Mouse (Mus musculus): ENCODE measurements around the gene Tspan9. TPM values are rescaled to one million over a fixed set of nuclear protein-coding genes. Genes with fewer than 3 reads are reported as not detected.

Tspan9 gene
- polyA plus RNA-seq, 1 experiment from 2014 or later: 127 TPM

GRCm38 (mm10) chr6:127920652-127921051, 222.7 kb downstream of the Tspan9 start:
- Histone ChIP-seq H3K27me3 (replicated peaks) (peaks cover 20% of the 10 kb centered on the region), H3K4me3 (no peak overlapping the region), H3K4me1 (no peaks in the 10 kb centered on the region), H3K36me3 (no peaks in the 10 kb centered on the region), H3K9ac (no peak overlapping the region), H3K4me2 (no peak overlapping the region), H3K9me3 (peaks cover 3% of the 10 kb centered on the region; the same call in 1 of the 2 replicates), H3K27ac (replicated peaks) (no peak overlapping the region)
- ATAC-seq (ENCODE audit: extremely low read depth, insufficient number of reproducible peaks, low FRiP score, low TSS enrichment): no peak
- 5% methylated on average over 8 of the region's 8 CpGs for WGBS

GRCm38 (mm10) chr6:127919491-127919890, 223.9 kb downstream of the Tspan9 start:
- no peak overlapping the region for H3K9ac ChIP-seq
- no peak for ATAC-seq (ENCODE audit: extremely low read depth, insufficient number of reproducible peaks, low FRiP score, low TSS enrichment)
- H3K27me3 ChIP-seq (replicated peaks): peaks cover 15% of the 10 kb centered on the region
- 70% methylated on average over 6 of the region's 6 CpGs for WGBS
- H3K4me2 ChIP-seq: no peak overlapping the region
- peaks cover 3% of the 10 kb centered on the region; the same call in 1 of the 2 replicates for H3K9me3 ChIP-seq
- no peak overlapping the region for H3K27ac ChIP-seq (replicated peaks)
- H3K4me1 ChIP-seq: no peaks in the 10 kb centered on the region
- no peak overlapping the region for H3K4me3 ChIP-seq
- H3K36me3 ChIP-seq: no peaks in the 10 kb centered on the region

- no peaks in the 10 kb centered on the region for H3K36me3 ChIP-seq
- H3K9me3 ChIP-seq: peaks cover 3% of the 10 kb centered on the region; the same call in 1 of the 2 replicates
- 68% methylated on average over 4 of the region's 4 CpGs for WGBS
- no peak overlapping the region for H3K27ac ChIP-seq (replicated peaks)
- no peak for ATAC-seq (ENCODE audit: extremely low read depth, insufficient number of reproducible peaks, low FRiP score, low TSS enrichment)
- no peak overlapping the region for H3K4me3 ChIP-seq
- H3K4me2 ChIP-seq: no peak overlapping the region
- no peak overlapping the region for H3K9ac ChIP-seq
- H3K4me1 ChIP-seq: no peaks in the 10 kb centered on the region
- peaks cover 11% of the 10 kb centered on the region for H3K27me3 ChIP-seq (replicated peaks)
These were observed 225.7 kb downstream of the Tspan9 start for GRCm38 (mm10) chr6:127917712-127918111.

- 72% methylated on average over 3 of the region's 3 CpGs for WGBS
- Histone ChIP-seq H3K4me1 (no peaks in the 10 kb centered on the region), H3K4me2 (no peak overlapping the region), H3K4me3 (no peak overlapping the region), H3K9ac (no peak overlapping the region), H3K36me3 (no peaks in the 10 kb centered on the region), H3K27ac (replicated peaks) (no peak overlapping the region), H3K27me3 (replicated peaks) (peaks cover 7% of the 10 kb centered on the region; the same call in 1 of the 2 replicates), H3K9me3 (peaks cover 3% of the 10 kb centered on the region; the same call in 1 of the 2 replicates)
- no peak for ATAC-seq (ENCODE audit: extremely low read depth, insufficient number of reproducible peaks, low FRiP score, low TSS enrichment)
These were observed 226.4 kb downstream of the Tspan9 start for GRCm38 (mm10) chr6:127916993-127917392.

GRCm38 (mm10) chr6:127912938-127913337, 230.5 kb downstream of the Tspan9 start:
- Histone ChIP-seq H3K9me3 (peaks cover 3% of the 10 kb centered on the region; the same call in 1 of the 2 replicates), H3K4me2 (no peak overlapping the region), H3K9ac (no peak overlapping the region), H3K27me3 (replicated peaks) (0 out of 2 replicates have a peak, but pooled peaks cover 2% of the 10 kb centered on the region), H3K27ac (replicated peaks) (no peak overlapping the region), H3K36me3 (no peaks in the 10 kb centered on the region), H3K4me3 (no peak overlapping the region), H3K4me1 (no peaks in the 10 kb centered on the region)
- WGBS: 88% methylated on average over 3 of the region's 3 CpGs
- peak; percentile 25; the same call in 1 of the 2 replicates for ATAC-seq (ENCODE audit: extremely low read depth, insufficient number of reproducible peaks, low FRiP score, low TSS enrichment)

GRCm38 (mm10) chr6:127911687-127912086, 231.7 kb downstream of the Tspan9 start:
- H3K36me3 ChIP-seq: no peaks in the 10 kb centered on the region
- no peaks in the 10 kb centered on the region for H3K4me1 ChIP-seq
- H3K4me3 ChIP-seq: no peak overlapping the region
- H3K9me3 ChIP-seq: peaks cover 3% of the 10 kb centered on the region; the same call in 1 of the 2 replicates
- H3K27me3 ChIP-seq (replicated peaks): 0 out of 2 replicates have a peak, but pooled peaks cover 2% of the 10 kb centered on the region
- no peak overlapping the region for H3K9ac ChIP-seq
- ATAC-seq (ENCODE audit: extremely low read depth, insufficient number of reproducible peaks, low FRiP score, low TSS enrichment): no peak
- no peak overlapping the region for H3K27ac ChIP-seq (replicated peaks)
- 73% methylated on average over 4 of the region's 4 CpGs for WGBS
- no peak overlapping the region for H3K4me2 ChIP-seq

Small RNA genes within 50 kb of the gene (microRNA-seq; reads per million reads assigned to microRNA genes)
- gene Gm26338: not detected

Other genes starting within 250 kb of the Tspan9 start
- gene Tead4, start 157.2 kb upstream of the Tspan9 start, polyA plus RNA-seq (2015; fragmentation: Nextera tagmentation; extraction: Ambion mirVana): 2.9 and 3.4 TPM in 2 replicates
- 9.1 and 10.1 TPM in 2 replicates for gene Tulp3, start 212.3 kb upstream of the Tspan9 start, polyA plus RNA-seq (2015; fragmentation: Nextera tagmentation; extraction: Ambion mirVana)
- 71.8 and 82.5 TPM in 2 replicates for gene Rhno1, start 219.3 kb upstream of the Tspan9 start, polyA plus RNA-seq (2015; fragmentation: Nextera tagmentation; extraction: Ambion mirVana)
- gene Foxm1, start 219.4 kb upstream of the Tspan9 start, polyA plus RNA-seq (2015; fragmentation: Nextera tagmentation; extraction: Ambion mirVana): 23.6 and 23.7 TPM in 2 replicates
- 0.28 TPM in 1 of 2 replicates, not detected in the other for gene Tex52, start 231.9 kb upstream of the Tspan9 start, polyA plus RNA-seq (2015; fragmentation: Nextera tagmentation; extraction: Ambion mirVana)
- not detected in 2 replicates for gene Gm44596, start 231.9 kb upstream of the Tspan9 start, polyA plus RNA-seq (2015; fragmentation: Nextera tagmentation; extraction: Ambion mirVana)

Data from heart, embryonic 13.5 days (tissue).